Mouse (Mus musculus): ENCODE data around the gene Xiap.

Xiap gene

GRCm38 (mm10) chrX:42068875-42069257, 9.4 kb downstream of the Xiap start:
- DNase-seq (ENCODE audit: extremely low spot score, low spot score): no peak

DNA sequence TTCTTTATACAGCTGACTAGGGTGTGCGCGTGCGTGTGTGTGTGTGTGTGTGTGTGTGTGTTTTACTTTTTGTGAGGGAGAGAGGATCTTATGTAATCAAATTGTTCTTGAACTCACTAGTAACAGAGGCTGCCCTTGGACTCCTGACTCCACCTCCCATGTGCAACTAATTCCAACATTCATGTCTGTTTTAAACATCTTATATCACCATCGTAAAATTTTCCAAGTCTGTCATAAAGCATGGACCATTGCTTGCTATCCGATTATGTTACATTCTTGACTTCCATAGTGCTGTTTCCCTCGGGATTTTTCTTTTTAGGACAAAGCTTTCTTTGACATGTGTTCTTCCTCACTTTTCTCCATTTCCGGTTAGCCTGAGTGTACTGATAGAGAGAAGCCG, 28.3 kb downstream of the Xiap start:
- no peak for DNase-seq (ENCODE audit: extremely low spot score, low spot score)

DNA sequence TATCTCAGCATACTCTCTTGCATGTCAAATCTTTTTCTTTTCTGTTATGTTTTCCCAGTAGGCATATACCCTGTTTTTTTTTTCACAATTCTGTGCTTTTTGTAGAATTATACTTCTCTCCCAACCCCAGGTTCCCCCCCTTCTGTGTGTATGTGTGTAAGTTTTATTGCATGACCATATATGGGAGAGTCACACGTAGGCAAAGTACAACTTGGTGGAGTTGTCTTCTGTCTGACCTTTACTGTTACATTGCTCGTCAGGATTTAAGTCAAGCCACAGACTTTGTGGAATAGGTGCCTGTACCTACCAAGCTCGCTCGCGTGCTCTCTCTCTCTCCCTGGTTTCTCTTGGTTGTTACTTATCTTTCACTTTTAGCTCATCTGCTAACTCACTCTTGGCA, 28.7 kb downstream of the Xiap start:
- DNase-seq (ENCODE audit: extremely low spot score, low spot score): no peak

DNA sequence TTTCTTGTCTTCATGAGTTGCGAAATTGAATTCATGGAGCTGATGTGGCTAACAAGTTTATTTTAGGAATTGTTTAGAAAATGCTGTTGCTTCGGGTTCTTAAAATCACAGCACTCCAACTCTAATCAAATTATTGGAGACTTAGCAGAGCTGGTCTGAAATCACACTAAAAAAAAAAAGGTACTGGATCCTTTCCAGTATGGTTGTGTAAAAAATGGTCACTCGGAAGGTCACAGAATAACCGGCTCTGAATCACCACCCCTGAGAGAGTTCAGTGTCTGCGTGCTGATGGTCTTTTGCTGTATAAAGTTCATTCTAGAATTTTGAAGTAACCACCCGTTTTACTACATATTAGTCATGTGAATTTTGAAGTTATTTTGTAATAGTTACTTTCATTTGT, 47.7 kb downstream of the Xiap start:
- DNase-seq (ENCODE audit: extremely low spot score, low spot score): no peak

DNA sequence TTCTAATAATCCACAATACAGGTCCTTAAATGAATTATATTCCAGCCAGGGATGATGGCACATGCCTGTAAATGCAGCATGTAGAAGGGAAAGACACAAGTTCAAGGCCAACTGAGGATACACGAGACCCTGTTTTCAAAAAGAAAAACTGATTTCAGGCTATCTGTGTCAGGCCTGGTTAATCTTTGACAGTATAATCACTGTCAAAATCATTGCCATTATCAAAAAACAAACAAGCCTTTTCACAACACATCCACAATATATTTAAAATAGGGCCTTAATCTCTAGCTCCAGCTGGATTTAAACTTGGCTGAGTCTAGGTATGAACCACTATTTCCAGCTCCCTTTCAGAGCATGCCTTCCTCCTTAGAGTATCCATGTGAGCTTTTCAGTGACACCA, 51.1 kb downstream of the Xiap start:
- no peak for DNase-seq (ENCODE audit: extremely low spot score, low spot score)

DNA sequence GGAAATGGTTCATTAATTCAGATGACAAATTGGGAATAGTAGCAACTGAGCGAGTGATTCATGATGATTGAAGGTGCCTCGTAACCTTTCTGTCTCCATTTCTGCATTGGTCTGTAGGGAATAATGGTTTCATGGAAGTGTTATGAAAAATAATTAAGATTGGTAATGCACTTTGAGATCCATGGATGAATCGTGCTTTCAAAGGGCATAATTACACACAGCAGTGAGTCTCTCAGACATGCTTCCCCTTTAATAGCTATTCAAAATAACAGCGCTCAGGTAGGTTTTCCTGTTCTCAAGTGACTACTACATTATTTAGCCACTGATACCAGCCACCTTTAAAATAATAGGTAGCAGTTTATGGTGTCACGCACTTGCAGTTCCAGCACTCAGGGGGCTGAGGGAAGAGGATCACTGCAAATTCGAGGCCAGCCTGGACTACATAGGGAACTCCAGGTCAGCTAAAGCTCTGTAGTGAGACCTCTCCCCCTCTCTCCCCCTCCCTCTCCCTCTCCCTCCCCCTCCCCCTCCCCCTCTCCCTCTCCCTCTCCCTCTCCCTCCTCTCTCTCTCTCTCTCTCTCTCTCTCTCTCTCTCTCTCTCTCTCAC, 60.1 kb downstream of the Xiap start:
- no peak for DNase-seq (ENCODE audit: extremely low spot score, low spot score)

GRCm38 (mm10) chrX:42124963-42125697, 65.7 kb downstream of the Xiap start:
- no peak for DNase-seq (ENCODE audit: extremely low spot score, low spot score)

- DNase-seq (ENCODE audit: extremely low spot score, low spot score): no peak
Measured at GRCm38 (mm10) chrX:42139882-42140281, 80.4 kb downstream of the Xiap start.

DNA sequence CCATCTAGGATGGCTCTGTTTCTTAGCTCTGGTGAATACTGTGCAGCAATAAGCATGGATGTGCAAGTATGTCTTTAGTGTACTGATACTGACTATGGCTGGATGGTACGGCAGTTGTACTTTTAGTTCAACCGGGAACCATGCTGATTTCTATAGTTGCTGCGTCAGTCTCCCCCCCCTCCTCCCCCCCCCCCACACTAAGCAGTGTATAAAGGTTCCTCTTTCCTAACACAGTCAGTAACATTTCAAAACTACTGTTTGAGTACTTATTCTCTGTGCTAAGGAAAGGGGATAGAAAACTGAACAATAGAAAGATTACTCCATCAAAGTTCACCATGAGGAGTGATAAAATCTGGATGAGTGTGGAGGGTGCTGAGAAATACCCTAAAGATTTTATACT, 83.1 kb downstream of the Xiap start:
- DNase-seq (ENCODE audit: extremely low spot score, low spot score): no peak

DNA sequence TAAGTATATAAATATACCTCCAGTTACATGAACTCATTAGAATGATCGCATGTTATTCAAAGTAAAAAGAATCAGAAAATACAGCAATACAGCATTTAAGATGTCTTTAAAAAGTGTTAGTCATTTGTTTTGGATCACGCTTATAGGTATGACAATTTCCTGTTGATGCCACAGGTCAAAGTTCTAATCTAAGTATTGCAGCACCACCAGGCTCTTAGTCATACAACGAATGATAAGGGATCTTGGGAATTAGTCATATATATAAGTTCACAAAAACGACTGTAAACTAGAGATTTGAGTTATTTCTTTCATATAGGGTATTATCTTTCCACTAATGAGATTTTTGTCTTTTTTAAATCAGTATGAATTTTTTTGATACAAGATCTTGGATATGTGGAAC, 84.5 kb downstream of the Xiap start:
- DNase-seq (ENCODE audit: extremely low spot score, low spot score): no peak

- no peak for DNase-seq (ENCODE audit: extremely low spot score, low spot score)
Measured at GRCm38 (mm10) chrX:42148016-42148451, 88.6 kb downstream of the Xiap start.

DNA sequence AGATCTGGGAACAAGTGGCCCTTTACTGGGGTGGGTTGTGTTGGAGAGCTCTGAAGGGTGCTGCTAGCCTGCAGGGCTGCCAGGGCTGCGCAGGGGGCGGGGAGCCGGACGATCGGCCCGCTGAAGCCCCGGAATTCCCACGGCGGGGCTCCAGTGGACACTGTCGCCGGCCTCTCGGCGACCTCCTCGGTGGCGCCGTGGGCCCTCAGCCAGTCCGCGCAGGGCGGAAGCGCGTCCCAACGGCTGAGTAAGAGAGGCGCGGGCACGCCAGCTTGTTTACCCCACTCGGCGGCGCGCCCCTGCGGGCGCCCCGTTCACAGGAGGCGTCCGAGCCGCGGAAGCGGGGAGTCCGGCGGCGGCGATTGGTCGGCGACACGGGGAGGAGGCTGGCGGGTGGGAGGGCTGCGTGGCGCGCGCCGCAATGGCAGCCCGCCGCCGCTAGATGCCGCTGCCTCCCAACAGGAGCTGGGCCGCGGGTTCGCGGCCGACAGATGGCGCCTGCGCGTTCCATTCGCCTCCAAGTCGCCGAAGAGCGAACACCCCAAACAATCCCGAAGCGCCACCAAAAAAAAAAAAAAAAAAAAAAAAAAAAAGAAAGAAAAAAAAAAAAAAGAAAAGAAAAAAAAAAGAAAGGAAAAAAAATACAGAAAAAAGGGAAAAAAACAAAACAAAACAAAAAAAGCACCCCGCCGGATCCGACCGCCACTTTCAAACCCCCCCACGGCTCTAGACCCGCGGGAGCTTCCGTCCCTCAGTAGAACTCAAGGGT, 89.5 kb downstream of the Xiap start, which contains the start of gene Stag2:
Gene Stag2, plus strand, starts transcription at position 530 of the 769 bp plus-strand sequence.
- peak; percentile 83 for DNase-seq (ENCODE audit: extremely low spot score, low spot score)

DNA sequence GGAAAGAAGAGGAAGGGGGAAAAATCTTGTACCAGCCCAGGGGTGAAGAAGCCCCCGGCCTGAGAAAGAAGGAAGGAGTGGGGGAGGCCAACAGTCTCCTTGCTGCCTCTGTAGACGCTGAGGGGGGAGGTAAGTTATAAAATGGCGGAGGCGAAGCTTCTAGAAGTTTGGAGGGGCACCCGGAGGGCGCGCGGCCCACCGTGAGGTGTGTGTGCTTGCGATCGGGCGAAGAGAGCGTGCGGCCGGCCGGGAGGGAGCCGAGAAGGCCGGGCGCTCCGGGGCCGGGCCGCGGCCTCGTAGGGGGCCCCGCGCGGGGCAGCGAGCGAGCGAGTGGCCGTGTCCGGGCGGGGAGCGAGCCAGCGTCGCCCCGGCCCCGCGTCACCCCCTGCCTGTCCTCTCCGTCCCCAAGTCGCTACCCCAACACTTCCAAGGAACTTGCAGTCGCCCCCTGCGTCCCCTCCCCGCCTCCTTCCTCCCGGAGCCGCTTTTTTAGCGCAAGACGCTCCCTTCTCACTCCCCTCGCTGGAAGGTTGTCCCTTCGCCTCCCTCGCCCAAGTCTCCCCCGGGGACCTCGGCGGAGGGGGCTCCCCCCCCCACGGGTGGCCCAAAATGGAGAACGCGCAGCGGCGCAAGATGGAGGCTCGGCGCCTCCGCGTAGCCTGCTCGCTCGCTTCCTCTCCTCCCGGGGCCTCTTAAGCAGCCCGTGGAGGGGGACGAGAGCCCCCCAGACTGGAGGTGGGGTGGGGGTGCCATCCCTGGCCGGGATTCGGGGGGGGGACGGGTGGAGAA, 90.3 kb downstream of the Xiap start:
- peak; percentile 71 for DNase-seq (ENCODE audit: extremely low spot score, low spot score)

- peak; percentile 69 for DNase-seq (ENCODE audit: extremely low spot score, low spot score)
Measured at GRCm38 (mm10) chrX:42150346-42151023, 91.0 kb downstream of the Xiap start.

- no peak for DNase-seq (ENCODE audit: extremely low spot score, low spot score)
Measured at GRCm38 (mm10) chrX:42151024-42151754, 91.7 kb downstream of the Xiap start.

- peak; percentile 72 for DNase-seq (ENCODE audit: extremely low spot score, low spot score)
Measured at GRCm38 (mm10) chrX:42151903-42152369, 92.5 kb downstream of the Xiap start.

- DNase-seq (ENCODE audit: extremely low spot score, low spot score): no peak
Measured at GRCm38 (mm10) chrX:42153056-42153455, 93.6 kb downstream of the Xiap start.
